Mouse (Mus musculus): ENCODE data around the gene Pask.

DNA sequence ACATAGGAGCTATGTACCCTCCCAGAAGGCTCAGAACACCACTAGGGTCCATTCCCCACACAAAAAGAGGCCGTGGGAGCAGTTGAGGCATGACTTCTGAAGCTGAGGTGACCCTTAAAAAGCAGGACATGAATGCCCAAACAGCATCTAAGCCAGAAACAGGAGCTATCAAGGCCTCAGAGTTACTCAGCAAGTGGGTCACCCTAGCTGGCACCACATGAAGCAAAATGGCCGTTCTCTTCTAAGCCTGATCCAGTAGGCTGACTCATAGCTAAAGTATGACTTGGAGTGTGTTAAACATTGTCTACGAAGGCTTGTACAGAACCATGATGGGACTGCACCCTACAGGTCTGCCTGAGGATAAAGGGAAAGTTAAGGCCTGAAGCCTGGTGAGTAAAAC is 16.8 kb downstream of the Pask start:
- no peak for TF ChIP-seq GATA1 (IDR thresholded peaks at IDR 0.05; ENCODE audit: borderline replicate concordance, low read length)
- TF ChIP-seq FLI1 (IDR thresholded peaks at IDR 0.05; ENCODE audit: low read length): no peak
